Mouse (Mus musculus) CD4-positive, CD25-positive, alpha-beta regulatory T cell, adult 2 months (primary cell): ENCODE data around the gene Schip1.

Experiments used
- DNase-seq: peaks from one replicate; pipeline ENCODE4 v3.0.0-alpha.2; 2012; ENCODE audit warnings: low read depth, low spot score

Schip1 gene

GRCm38 (mm10) chr3:68379242-68379641 lies 314.6 kb downstream of the Schip1 start:
- no peak for DNase-seq

- no peak for DNase-seq
Measured at GRCm38 (mm10) chr3:68383672-68384071, 319.1 kb downstream of the Schip1 start.

GRCm38 (mm10) chr3:68385544-68385943 lies 320.9 kb downstream of the Schip1 start:
- DNase-seq = no peak

- no peak for DNase-seq
Measured at GRCm38 (mm10) chr3:68388023-68388422, 323.4 kb downstream of the Schip1 start.

- DNase-seq = no peak
Measured at GRCm38 (mm10) chr3:68393578-68393977, 329.0 kb downstream of the Schip1 start.

GRCm38 (mm10) chr3:68398691-68399090 lies 334.1 kb downstream of the Schip1 start:
- no peak for DNase-seq

GRCm38 (mm10) chr3:68400121-68400520 lies 335.5 kb downstream of the Schip1 start:
- no peak for DNase-seq

GRCm38 (mm10) chr3:68403343-68403742 lies 338.7 kb downstream of the Schip1 start:
- DNase-seq = no peak

GRCm38 (mm10) chr3:68403783-68404217 lies 339.2 kb downstream of the Schip1 start:
- no peak for DNase-seq

GRCm38 (mm10) chr3:68405724-68406123 lies 341.1 kb downstream of the Schip1 start:
- DNase-seq = no peak

GRCm38 (mm10) chr3:68412262-68412661 lies 347.7 kb downstream of the Schip1 start:
- DNase-seq = no peak

- DNase-seq = no peak
Measured at GRCm38 (mm10) chr3:68419792-68420191, 355.2 kb downstream of the Schip1 start.

- no peak for DNase-seq
Measured at GRCm38 (mm10) chr3:68420927-68421326, 356.3 kb downstream of the Schip1 start.

GRCm38 (mm10) chr3:68421849-68422248 lies 357.2 kb downstream of the Schip1 start:
- no peak for DNase-seq

GRCm38 (mm10) chr3:68428081-68428480 lies 363.5 kb downstream of the Schip1 start:
- no peak for DNase-seq

GRCm38 (mm10) chr3:68434435-68434834 lies 369.8 kb downstream of the Schip1 start:
- no peak for DNase-seq

- no peak for DNase-seq
Measured at GRCm38 (mm10) chr3:68434897-68435296, 370.3 kb downstream of the Schip1 start.

GRCm38 (mm10) chr3:68448480-68448879 lies 383.9 kb downstream of the Schip1 start:
- DNase-seq = no peak

- no peak for DNase-seq
Measured at GRCm38 (mm10) chr3:68451634-68452033, 387.0 kb downstream of the Schip1 start.

GRCm38 (mm10) chr3:68453266-68453665 lies 388.7 kb downstream of the Schip1 start:
- DNase-seq = no peak

- DNase-seq = no peak
Measured at GRCm38 (mm10) chr3:68453719-68454455, 389.3 kb downstream of the Schip1 start.

- no peak for DNase-seq
Measured at GRCm38 (mm10) chr3:68466643-68467042, 402.0 kb downstream of the Schip1 start.

GRCm38 (mm10) chr3:68467941-68468687 lies 403.5 kb downstream of the Schip1 start:
- DNase-seq = no peak
